Mouse (Mus musculus): ENCODE results near the gene Olfr649.

The Olfr649 gene

GRCm38 (mm10) chr7:104195885-104196284 is at the start of gene Olfr649:
Gene Olfr649, minus strand, starts transcription at chr7:104195985.
- in situ Hi-C loops (cut with MboI) = loop anchor here (25.0 kb wide), 1 partner anchor 416 kb away; the partner anchor contains the start of genes Olfr655, Olfr656 and Olfr657

- in situ Hi-C loops (cut with MboI) = loop anchor here (5.0 kb wide), 1 partner anchor 38 kb away; no protein-coding TSS in a partner anchor
Observed at GRCm38 (mm10) chr7:104244287-104245181, 48.7 kb upstream of the Olfr649 start, which contains the start of gene Trim34a. Gene Trim34a, plus strand, starts transcription at chr7:104244457.

GRCm38 (mm10) chr7:104243616-104244015 is 47.8 kb upstream of the Olfr649 start:
- in situ Hi-C loops (cut with MboI) = loop anchor here (5.0 kb wide), 1 partner anchor 39 kb away; no protein-coding TSS in a partner anchor

GRCm38 (mm10) chr7:104240857-104241256 is 45.1 kb upstream of the Olfr649 start:
- in situ Hi-C loops (cut with MboI) = loop anchor here (5.0 kb wide), 1 partner anchor 41 kb away; no protein-coding TSS in a partner anchor

- in situ Hi-C loops (cut with MboI) = no loop called here
Observed at GRCm38 (mm10) chr7:104231203-104231602, 35.4 kb upstream of the Olfr649 start.

GRCm38 (mm10) chr7:104218701-104219569 is 23.1 kb upstream of the Olfr649 start, which contains the start of gene Trim6:
Gene Trim6, plus strand, starts transcription at chr7:104218793.
- in situ Hi-C loops (cut with MboI) = no loop called here

GRCm38 (mm10) chr7:104217881-104218280 is 22.1 kb upstream of the Olfr649 start:
- in situ Hi-C loops (cut with MboI) = no loop called here

GRCm38 (mm10) chr7:104216011-104216535 is 20.3 kb upstream of the Olfr649 start:
- in situ Hi-C loops (cut with MboI) = no loop called here

GRCm38 (mm10) chr7:104206197-104206596 is 10.4 kb upstream of the Olfr649 start:
- in situ Hi-C loops (cut with MboI) = no loop called here

- in situ Hi-C loops (cut with MboI) = loop anchor here (25.0 kb wide), 1 partner anchor 412 kb away; the partner anchor contains the start of genes Olfr655, Olfr656 and Olfr657
Observed at GRCm38 (mm10) chr7:104199822-104200221, 4.0 kb upstream of the Olfr649 start.

- in situ Hi-C loops (cut with MboI) = loop anchor here (25.0 kb wide), 1 partner anchor 421 kb away; the partner anchor contains the start of genes Olfr655, Olfr656 and Olfr657
Observed at GRCm38 (mm10) chr7:104191275-104191674, 4.5 kb downstream of the Olfr649 start.

GRCm38 (mm10) chr7:104183292-104183691 is 12.5 kb downstream of the Olfr649 start, which contains the start of gene Olfr648:
Gene Olfr648, minus strand, starts transcription at chr7:104183392.
- in situ Hi-C loops (cut with MboI) = loop anchor here (25.0 kb wide), 1 partner anchor 429 kb away; the partner anchor contains the start of genes Olfr655, Olfr656 and Olfr657

- in situ Hi-C loops (cut with MboI) = loop anchor here (25.0 kb wide), 1 partner anchor 433 kb away; the partner anchor contains the start of genes Olfr655, Olfr656 and Olfr657
Observed at GRCm38 (mm10) chr7:104179074-104179473, 16.7 kb downstream of the Olfr649 start.

GRCm38 (mm10) chr7:104178422-104179054 is 17.2 kb downstream of the Olfr649 start:
- in situ Hi-C loops (cut with MboI) = loop anchor here (25.0 kb wide), 1 partner anchor 434 kb away; the partner anchor contains the start of genes Olfr655, Olfr656 and Olfr657

GRCm38 (mm10) chr7:104175085-104175484 is 20.7 kb downstream of the Olfr649 start:
- in situ Hi-C loops (cut with MboI) = loop anchor here (25.0 kb wide), 1 partner anchor 437 kb away; the partner anchor contains the start of genes Olfr655, Olfr656 and Olfr657

GRCm38 (mm10) chr7:104169634-104170204 is 26.1 kb downstream of the Olfr649 start:
- in situ Hi-C loops (cut with MboI) = no loop called here

- in situ Hi-C loops (cut with MboI) = no loop called here
Observed at GRCm38 (mm10) chr7:104167105-104167504, 28.7 kb downstream of the Olfr649 start.

GRCm38 (mm10) chr7:104150456-104150855 is 45.3 kb downstream of the Olfr649 start, which contains the start of gene Ubqlnl:
Gene Ubqlnl, minus strand, starts transcription at chr7:104150556.
- in situ Hi-C loops (cut with MboI) = no loop called here

GRCm38 (mm10) chr7:104143179-104143578 is 52.6 kb downstream of the Olfr649 start, which contains the start of gene Ubqln3:
Gene Ubqln3, minus strand, starts transcription at chr7:104143279.
- in situ Hi-C loops (cut with MboI) = no loop called here

Measured in mature B cell (primary cell).